Mouse (Mus musculus): Measurements from ENCODE around the gene Fxyd2. TPM values are rescaled to one million over a fixed set of nuclear protein-coding genes. Genes with fewer than 3 reads are reported as not detected.

Fxyd2 gene
- polyA plus RNA-seq, 1 experiment, result 10.6 TPM

DNA sequence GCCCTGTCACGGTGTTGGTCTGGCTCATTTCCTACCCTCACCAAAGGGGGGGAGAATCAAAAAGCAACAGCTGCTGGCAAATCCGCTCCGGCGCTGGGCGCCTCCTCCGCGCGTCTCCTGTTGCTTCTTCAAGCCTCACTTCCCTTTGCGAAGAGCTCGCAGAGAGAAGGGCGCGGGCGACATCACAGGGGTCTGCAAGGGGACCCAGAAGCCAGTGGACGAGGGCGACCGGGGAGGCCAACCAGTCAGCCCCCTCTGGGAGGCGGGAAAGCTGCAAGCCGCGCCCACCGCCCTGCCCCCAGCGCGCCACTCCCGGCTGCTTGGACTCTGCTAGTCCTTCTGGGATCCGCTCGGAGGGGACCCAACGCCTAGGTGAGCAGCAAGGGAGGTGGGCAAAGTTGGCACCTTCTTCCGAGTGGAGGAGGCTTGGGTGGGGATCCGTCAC is 29.3 kb upstream of the Fxyd2 start, which contains the start of gene Fxyd6:
TSS of gene Fxyd6 (plus strand) at position 69 of the 445 bp plus-strand sequence.
- TF ChIP-seq POLR2A (IDR thresholded peaks at IDR 0.05; ENCODE audit: borderline replicate concordance, control insufficient read depth, low read depth, low read length) (no peak), CTCF (IDR thresholded peaks at IDR 0.05; ENCODE audit: control insufficient read depth, insufficient read depth, low read length) (no peak)
- Histone ChIP-seq H3K4me1 (ENCODE audit: control insufficient read depth, insufficient read depth, low read length) (no peaks in the 10 kb centered on the region; the same call in none of the 2 replicates), H3K4me3 (replicated peaks; ENCODE audit: control insufficient read depth, low read depth, low read length) (no peak within 1 kb of the TSS), H3K27ac (ENCODE audit: control insufficient read depth, insufficient read depth, low read depth, low read length, poor library complexity) (no peak within 1 kb of the TSS)
- WGBS, result 2% methylated on average over 28 of the region's 28 CpGs

DNA sequence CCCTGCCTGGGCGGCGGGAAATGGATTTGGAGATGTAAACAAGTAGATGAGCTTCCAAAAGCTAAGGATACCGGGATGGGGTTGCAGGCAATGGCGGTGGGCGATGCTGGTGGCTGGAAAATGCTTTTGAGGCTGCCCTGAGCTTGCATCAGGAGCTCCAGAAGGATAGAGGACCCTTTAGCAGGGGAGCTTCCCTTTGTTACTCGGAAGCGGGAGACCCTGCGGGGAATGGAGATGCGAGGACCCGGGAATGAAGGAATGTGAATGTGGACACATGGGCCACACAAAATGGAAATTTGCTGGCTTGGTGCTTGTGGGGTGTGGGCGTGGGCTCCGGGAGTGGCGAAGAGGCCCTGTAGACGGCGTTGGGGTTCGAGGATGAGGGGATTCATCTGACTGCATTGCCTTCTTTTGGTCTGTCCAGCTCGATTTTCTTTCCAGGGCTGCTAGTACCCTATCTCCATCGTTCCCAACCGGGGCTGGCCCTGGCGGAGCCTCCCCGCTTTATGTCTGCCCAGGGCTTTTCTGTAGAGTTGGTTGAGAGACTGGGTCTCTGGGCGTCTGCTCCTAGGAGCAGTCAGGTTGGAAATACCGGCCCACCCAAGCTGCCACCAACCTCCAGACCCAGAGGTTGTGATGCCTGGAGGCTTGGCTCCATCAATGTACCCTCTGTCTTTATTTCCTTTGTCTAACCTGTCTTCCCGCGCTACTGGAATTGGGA is 28.7 kb upstream of the Fxyd2 start:
- TF ChIP-seq CTCF (IDR thresholded peaks at IDR 0.05; ENCODE audit: control insufficient read depth, insufficient read depth, low read length), result no peak
- TF ChIP-seq POLR2A (IDR thresholded peaks at IDR 0.05; ENCODE audit: borderline replicate concordance, control insufficient read depth, low read depth, low read length), result no peak
- no peak overlapping the region for H3K27ac ChIP-seq (ENCODE audit: control insufficient read depth, insufficient read depth, low read depth, low read length, poor library complexity)
- WGBS, result 41% methylated on average over 25 of the region's 25 CpGs
- H3K4me3 ChIP-seq (replicated peaks; ENCODE audit: control insufficient read depth, low read depth, low read length), result no peak overlapping the region
- no peaks in the 10 kb centered on the region; the same call in none of the 2 replicates for H3K4me1 ChIP-seq (ENCODE audit: control insufficient read depth, insufficient read depth, low read length)

DNA sequence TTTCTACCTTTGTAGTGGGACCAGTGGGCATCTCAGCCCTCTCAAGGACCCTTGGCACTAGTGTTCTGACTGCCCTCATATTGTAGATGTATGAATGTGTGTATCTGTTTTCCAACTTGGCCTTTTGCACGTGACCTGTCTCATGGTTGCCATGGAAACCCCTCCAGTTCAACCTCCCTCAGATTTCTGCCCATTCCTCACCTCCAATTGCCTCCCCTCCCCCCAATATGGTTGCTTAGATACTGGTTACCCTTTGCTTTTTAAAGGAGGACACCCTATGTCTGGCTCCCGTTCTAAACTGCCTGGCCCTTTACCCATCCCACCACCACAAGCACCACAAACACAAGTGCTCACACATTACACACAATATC is 28.1 kb upstream of the Fxyd2 start:
- 71% methylated on average over 2 of the region's 2 CpGs for WGBS
- Histone ChIP-seq H3K27ac (ENCODE audit: control insufficient read depth, insufficient read depth, low read depth, low read length, poor library complexity) (no peak overlapping the region), H3K4me1 (ENCODE audit: control insufficient read depth, insufficient read depth, low read length) (no peaks in the 10 kb centered on the region; the same call in none of the 2 replicates), H3K4me3 (replicated peaks; ENCODE audit: control insufficient read depth, low read depth, low read length) (no peak overlapping the region)
- no peak for TF ChIP-seq CTCF (IDR thresholded peaks at IDR 0.05; ENCODE audit: control insufficient read depth, insufficient read depth, low read length)
- TF ChIP-seq POLR2A (IDR thresholded peaks at IDR 0.05; ENCODE audit: borderline replicate concordance, control insufficient read depth, low read depth, low read length), result no peak

DNA sequence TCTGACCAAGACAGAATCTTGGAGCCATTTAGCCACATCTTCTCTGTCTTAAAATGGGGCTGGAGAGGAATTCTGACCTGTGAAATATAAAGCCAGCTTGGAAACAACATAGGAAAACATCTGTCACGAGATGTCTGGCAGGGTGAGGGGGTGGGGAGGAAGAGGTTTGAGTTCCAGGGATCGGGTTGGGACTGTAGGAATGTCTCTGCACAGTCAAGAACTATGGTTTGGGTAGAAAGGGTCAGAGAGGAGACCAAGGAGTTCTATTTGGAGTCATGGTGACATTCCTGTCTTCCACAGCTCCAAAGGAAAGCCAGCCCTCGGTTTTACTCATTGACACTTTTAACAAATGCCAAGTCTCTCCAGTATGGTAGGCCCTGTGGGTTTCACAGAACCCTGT is 25.6 kb upstream of the Fxyd2 start:
- Histone ChIP-seq H3K4me3 (replicated peaks; ENCODE audit: control insufficient read depth, low read depth, low read length) (no peak overlapping the region), H3K4me1 (ENCODE audit: control insufficient read depth, insufficient read depth, low read length) (no peaks in the 10 kb centered on the region; the same call in 1 of the 2 replicates), H3K27ac (ENCODE audit: control insufficient read depth, insufficient read depth, low read depth, low read length, poor library complexity) (no peak overlapping the region)
- 75% methylated on average over 3 of the region's 3 CpGs for WGBS
- TF ChIP-seq POLR2A (IDR thresholded peaks at IDR 0.05; ENCODE audit: borderline replicate concordance, control insufficient read depth, low read depth, low read length) (no peak), CTCF (IDR thresholded peaks at IDR 0.05; ENCODE audit: control insufficient read depth, insufficient read depth, low read length) (no peak)

DNA sequence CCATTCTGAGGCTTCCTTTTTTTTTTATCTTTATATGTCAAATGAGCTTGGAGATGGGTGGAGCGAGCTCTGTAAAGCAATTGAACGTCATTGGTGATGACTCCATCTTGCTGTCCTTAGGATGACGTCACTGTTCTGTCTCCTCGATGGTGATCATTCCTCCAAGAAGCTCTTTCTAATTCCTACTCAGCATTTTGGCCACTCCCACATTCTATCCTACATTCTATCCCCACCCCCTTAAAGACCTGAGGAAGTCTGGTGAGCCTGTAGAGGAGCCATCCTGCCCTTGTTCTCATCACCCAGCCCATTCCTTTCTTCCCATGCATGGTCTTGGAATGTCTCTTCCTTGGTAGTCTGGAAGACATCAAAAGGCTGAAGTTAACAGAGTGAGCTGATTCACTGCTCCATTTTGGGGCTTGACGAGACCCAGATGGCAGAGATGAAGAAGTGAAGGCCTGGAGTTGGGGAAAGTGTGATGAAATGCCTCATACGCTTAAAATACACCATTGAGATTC is 24.4 kb upstream of the Fxyd2 start:
- Histone ChIP-seq H3K4me1 (ENCODE audit: control insufficient read depth, insufficient read depth, low read length) (no peaks in the 10 kb centered on the region; the same call in 1 of the 2 replicates), H3K4me3 (replicated peaks; ENCODE audit: control insufficient read depth, low read depth, low read length) (no peak overlapping the region), H3K27ac (ENCODE audit: control insufficient read depth, insufficient read depth, low read depth, low read length, poor library complexity) (no peak overlapping the region)
- TF ChIP-seq POLR2A (IDR thresholded peaks at IDR 0.05; ENCODE audit: borderline replicate concordance, control insufficient read depth, low read depth, low read length), result no peak
- TF ChIP-seq CTCF (IDR thresholded peaks at IDR 0.05; ENCODE audit: control insufficient read depth, insufficient read depth, low read length), result no peak
- 77% methylated on average over 6 of the region's 6 CpGs for WGBS

DNA sequence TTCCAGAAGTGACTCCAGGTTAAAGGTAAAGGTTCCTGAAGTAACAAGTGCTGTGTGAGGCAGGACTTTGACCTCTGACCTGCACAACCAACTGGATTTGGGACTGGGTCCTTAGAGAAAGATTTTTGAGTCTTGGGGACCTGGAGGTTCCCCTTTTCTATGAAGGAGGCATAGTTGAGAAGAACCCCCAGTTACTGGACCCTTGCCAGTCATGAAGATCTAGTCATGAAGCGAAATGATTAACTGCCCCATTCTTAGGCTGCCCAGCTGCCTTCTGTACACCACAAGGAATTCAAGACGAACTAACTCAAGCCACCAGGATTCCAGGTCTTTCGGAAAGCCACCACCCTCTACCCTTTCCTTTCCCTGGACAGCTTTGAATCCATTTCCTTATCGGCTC is 23.0 kb upstream of the Fxyd2 start:
- Histone ChIP-seq H3K4me3 (replicated peaks; ENCODE audit: control insufficient read depth, low read depth, low read length) (no peak overlapping the region), H3K4me1 (ENCODE audit: control insufficient read depth, insufficient read depth, low read length) (no peaks in the 10 kb centered on the region; the same call in 1 of the 2 replicates), H3K27ac (ENCODE audit: control insufficient read depth, insufficient read depth, low read depth, low read length, poor library complexity) (no peak overlapping the region)
- WGBS, result 39% methylated on average over 4 of the region's 4 CpGs
- TF ChIP-seq CTCF (IDR thresholded peaks at IDR 0.05; ENCODE audit: control insufficient read depth, insufficient read depth, low read length), result no peak
- TF ChIP-seq POLR2A (IDR thresholded peaks at IDR 0.05; ENCODE audit: borderline replicate concordance, control insufficient read depth, low read depth, low read length), result no peak

DNA sequence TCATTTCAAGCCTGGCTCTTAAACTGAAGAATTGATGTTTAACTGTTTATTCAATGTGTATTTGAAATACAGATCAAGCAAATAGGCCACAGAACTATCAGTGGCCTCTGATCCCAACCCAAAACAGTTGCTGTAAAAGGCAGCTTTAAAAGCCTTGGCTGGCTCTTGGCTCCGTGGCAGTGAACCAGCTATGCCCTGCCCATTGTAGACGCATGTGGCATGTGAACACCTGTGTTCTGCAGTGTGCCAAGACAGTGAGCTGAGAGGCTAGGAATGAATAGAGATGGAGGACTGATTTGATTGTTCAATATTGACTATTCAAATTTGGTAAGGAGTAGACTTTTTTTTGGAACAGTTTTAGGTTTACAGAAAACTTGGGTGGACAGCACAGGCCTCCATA is 22.6 kb upstream of the Fxyd2 start:
- Histone ChIP-seq H3K4me1 (ENCODE audit: control insufficient read depth, insufficient read depth, low read length) (no peaks in the 10 kb centered on the region; the same call in 1 of the 2 replicates), H3K4me3 (replicated peaks; ENCODE audit: control insufficient read depth, low read depth, low read length) (no peak overlapping the region), H3K27ac (ENCODE audit: control insufficient read depth, insufficient read depth, low read depth, low read length, poor library complexity) (no peak overlapping the region)
- no peak for TF ChIP-seq POLR2A (IDR thresholded peaks at IDR 0.05; ENCODE audit: borderline replicate concordance, control insufficient read depth, low read depth, low read length)
- TF ChIP-seq CTCF (IDR thresholded peaks at IDR 0.05; ENCODE audit: control insufficient read depth, insufficient read depth, low read length), result no peak
- WGBS, result 85% methylated on average over 2 of the region's 2 CpGs

DNA sequence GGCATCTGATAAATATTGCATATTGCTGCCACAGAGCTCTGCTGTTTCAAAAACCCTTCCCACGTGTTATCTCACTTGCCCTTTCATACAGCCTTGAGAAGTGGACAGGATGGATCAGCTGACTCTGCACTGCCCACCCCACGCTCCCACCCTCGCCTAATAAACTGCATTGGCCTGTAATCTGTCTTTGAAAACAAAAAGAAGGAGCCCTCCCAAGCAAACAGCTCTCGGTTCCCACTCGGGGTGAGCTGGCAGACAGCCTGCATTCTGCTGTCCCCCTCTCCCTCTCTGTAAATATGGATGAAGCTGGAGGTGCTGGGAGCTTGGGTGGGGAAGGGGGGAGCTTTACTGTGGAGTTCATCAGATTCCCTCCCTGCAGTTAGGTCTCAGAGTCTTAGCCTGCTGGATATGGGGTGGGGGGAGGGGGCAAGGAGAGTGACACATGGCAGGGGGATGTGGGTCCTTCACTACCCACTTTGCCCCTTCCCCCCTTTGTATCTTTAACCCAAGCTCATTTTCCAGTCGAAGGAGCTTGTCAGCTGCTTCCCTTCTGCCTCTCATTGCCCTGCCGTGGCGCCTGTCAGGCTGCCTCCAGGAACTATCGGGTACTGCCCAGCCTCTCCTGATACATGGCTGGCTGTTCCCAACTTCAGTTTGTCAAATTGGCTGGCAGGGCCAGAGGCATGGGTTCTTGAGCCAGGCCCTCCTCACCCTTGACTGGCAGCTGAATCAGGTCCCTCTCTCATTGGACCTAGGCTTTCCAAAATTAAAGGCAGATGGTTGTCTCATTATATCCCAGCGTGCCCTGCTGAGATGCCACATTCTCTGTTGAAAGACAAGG is 18.8 kb upstream of the Fxyd2 start:
- Histone ChIP-seq H3K27ac (ENCODE audit: control insufficient read depth, insufficient read depth, low read depth, low read length, poor library complexity) (no peak overlapping the region), H3K4me3 (replicated peaks; ENCODE audit: control insufficient read depth, low read depth, low read length) (no peak overlapping the region), H3K4me1 (ENCODE audit: control insufficient read depth, insufficient read depth, low read length) (no peaks in the 10 kb centered on the region; the same call in none of the 2 replicates)
- TF ChIP-seq POLR2A (IDR thresholded peaks at IDR 0.05; ENCODE audit: borderline replicate concordance, control insufficient read depth, low read depth, low read length) (no peak), CTCF (IDR thresholded peaks at IDR 0.05; ENCODE audit: control insufficient read depth, insufficient read depth, low read length) (no peak)
- 65% methylated on average over 10 of the region's 10 CpGs for WGBS

Data from bone marrow, adult 2 months (tissue).